Mouse (Mus musculus): ENCODE results near the gene B3gnt3.

The B3gnt3 gene

GRCm38 (mm10) chr8:71679116-71679515 is 22.5 kb downstream of the B3gnt3 start:
- no peak for DNase-seq (ENCODE audit: low spot score in 2 of 2)

- DNase-seq (ENCODE audit: low spot score in 2 of 2), result no peak
Observed at GRCm38 (mm10) chr8:71678216-71678615, 23.4 kb downstream of the B3gnt3 start.

DNA sequence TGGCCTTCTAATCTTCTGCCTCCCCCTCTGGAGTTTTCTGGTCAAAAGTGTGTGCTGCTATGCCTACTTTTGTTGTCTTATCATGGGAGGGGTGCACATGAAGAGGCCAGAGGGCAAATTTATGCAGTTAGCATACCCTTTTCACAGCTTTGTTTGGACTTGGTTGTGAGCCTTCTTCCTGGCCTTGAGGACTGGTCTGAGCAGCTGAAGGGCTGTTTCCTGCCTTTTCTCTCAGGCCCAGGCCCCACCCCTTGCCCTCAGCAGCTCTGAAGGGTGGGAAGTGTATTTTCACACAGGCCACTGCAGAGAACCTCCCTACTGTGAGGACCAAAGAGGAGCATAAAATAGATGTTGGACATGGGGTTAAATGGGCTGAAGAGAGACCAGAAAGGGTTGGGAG is 24.0 kb downstream of the B3gnt3 start:
- no peak for DNase-seq (ENCODE audit: low spot score in 2 of 2)

DNA sequence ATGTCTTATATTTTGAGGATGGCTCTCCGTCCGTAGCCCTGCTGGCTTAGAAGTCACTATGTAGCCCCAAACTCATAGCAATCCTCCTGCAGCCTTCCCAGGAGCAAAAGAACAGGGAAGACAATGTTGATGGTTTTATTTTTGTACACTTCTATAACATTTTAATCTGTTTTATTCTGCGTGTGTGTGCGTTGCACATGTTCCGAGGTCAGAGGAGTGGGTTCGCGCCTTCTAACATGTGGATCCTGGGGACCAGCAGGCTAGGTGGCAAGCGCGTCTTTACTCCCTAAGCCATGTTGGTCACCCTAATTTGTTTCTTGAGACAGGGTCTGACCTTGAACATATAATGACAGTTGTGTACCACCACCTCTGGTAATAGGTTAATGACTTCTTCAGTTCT is 24.8 kb downstream of the B3gnt3 start:
- no peak for DNase-seq (ENCODE audit: low spot score in 2 of 2)

DNA sequence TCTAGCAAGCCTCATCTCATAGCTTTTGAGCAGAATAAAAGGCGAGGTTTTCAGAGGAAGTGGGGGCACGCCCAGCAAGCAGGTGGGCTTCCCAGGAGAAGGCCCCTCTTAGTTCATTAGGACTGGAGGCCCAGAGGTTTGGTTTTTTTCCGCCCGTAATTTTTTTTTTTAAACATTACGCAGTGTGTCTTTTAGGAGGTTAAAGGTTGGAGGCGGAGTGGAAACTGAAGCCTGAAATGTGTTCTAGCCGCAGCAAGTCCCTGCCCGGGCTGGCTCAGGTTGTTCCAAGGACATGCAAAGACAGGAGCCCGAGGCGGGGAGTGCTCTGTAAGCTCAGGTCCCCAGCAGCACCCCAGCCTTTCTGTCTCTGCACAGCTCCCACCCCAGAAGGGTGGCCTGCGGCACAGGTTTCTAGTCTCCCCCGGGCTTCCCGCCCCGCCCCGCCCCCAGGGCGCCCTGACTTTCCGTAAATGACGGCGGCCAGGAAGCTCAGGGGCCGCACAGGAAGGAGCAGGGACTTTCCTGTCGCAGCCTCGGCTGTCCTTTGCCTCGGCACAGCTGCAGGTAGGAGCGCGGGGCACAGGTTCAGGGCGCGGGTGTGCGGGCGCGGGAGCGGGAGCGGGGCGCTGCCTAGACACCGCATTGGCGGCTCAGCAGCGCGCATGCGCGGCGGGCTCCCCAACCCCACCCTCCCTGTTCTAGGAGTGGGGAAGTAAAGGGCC is 25.4 kb downstream of the B3gnt3 start, which contains the start of gene Jak3:
Jak3 (plus strand) TSS at position 277 of the 722 bp plus-strand sequence.
- DNase-seq (ENCODE audit: low spot score in 2 of 2), result peak in 1 of 2 experiments; percentile 36

DNA sequence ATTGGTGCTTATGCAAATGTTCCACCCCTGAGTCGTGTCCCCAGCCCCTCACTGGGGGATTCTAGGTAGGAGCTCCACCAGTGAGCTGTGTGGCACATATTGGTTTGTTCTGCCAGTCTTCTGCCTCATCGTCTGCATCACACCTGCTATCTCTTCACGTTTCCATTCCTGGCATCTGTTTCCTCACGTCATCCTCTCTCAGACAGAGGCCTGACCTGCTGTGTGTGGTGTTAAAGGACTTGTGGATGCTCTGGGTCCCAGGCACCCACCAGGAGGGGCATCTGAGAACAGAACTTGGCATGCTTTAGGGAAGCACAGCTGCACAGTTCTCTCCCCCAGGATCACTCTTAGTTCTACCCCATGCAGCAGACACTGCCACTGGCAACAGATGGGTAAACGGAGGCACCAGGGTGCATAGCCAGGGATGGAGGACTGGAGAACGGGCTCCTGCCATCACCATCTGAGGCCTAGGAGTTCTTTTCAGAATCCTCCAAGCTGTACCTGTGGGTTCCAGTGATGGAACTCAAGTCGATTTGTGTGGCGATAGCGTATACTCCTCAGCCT is 26.1 kb downstream of the B3gnt3 start:
- DNase-seq (ENCODE audit: low spot score in 2 of 2), result no peak

GRCm38 (mm10) chr8:71674071-71674470 is 27.5 kb downstream of the B3gnt3 start:
- DNase-seq (ENCODE audit: low spot score in 2 of 2), result no peak

DNA sequence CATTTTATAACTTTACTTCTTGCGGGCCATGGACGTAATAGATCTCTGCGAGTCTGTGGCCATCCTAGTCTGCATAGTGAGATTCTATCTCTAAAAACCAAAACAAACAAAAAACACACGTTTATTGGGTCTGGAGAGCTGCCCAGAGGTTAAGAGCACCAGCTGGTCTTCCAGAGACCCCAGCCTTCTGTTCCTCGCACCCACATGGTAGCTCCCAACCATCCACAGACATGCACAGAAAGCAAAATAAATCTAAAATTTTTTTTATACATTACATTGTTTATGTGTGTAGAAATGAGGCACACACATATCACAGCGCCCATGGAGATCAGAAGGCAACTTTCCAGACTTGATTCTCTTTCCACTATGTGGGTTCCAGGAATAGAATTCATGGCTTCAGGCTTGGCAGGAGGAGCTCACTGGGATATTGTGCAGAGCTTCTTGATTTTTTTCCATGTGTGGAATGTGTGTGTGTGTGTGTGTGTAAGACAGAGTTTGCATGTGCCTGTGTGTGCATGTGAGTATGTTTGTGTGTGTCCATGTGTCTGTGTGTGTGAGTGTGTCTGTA is 29.3 kb downstream of the B3gnt3 start:
- DNase-seq (ENCODE audit: low spot score in 2 of 2), result no peak

DNA sequence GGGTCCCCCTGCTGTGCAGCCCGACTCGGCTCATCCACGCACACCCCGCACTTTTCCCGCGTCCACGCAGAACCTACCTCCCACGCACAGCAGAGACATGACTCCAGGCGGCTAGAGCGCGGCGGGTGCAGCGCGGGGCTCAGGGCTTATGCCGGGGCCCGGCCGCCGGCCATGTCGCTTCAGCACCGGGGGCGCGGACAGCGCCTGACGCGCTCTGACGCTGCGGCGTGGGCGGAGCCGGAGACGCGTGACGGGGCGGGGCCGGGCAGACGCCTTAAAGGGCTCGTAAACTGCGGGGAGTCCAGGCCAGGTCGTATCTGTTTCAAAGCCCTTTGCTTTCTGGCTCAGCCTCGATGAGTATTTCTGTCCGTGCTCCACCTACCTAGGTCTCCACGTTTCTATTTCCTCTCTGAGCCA is 30.0 kb downstream of the B3gnt3 start, which contains the start of gene Unc13a:
Unc13a (minus strand) TSS at position 209 of the 417 bp plus-strand sequence.
- DNase-seq (ENCODE audit: low spot score in 2 of 2), result peak; percentile 79 to 90

GRCm38 (mm10) chr8:71670621-71671548 is 30.7 kb downstream of the B3gnt3 start:
- DNase-seq (ENCODE audit: low spot score in 2 of 2), result no peak

DNA sequence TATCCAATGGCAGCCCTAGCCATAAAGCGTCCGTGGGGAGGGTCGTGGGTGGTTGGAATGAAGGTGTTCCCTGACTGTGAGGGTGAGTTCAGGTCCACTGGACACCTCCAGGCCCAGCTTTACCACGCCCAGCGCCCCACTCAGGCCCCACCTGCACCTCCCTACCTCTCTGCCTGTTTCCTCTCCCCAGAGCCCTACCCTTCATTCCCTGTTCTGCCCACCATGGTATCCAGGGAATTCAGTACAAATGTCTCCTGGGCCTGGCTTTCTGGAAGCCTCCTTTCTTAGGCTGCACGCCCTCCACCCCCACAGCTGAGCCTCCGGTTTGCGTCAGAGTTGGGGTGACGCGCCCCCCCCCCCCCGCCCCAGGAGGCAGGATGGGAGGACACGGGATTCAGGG is 31.4 kb downstream of the B3gnt3 start:
- no peak for DNase-seq (ENCODE audit: low spot score in 2 of 2)

DNA sequence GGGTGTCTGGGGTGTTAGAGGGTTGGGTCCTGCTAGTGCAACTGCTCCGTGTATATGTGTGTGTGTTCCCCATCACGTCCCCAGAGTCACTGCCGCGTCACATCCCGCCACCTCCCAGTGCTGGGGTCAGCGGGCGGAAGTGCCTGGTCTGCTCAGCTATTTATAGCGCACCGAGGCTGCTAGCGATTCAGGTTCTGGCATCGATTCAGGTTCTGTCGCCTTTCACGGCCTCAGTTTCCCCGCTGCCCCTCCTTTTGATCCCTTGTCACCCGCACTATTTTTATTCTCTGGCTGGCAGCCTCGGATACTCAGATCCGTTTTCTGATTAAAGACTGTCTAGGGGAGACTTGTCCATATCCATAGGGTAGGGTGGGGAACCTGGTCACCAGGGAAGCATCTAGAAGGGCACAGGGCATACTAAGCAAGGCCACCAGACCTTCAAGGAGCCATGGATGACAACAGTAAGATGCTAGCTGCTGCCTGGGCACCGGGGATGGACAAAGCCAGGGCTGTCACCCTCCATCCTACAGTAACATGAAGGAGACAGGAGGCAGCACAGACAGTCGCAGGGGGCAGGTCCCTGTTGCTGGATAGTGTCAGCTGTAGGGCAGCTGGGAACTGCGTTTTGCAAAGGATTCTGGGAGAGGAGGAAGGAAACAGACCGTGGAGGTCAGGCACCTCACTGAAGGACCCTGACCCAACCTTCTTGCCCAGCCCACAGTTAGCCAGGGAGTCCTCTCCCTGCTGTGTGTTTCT is 33.2 kb downstream of the B3gnt3 start:
- DNase-seq (ENCODE audit: low spot score in 2 of 2), result no peak

- DNase-seq (ENCODE audit: low spot score in 2 of 2), result no peak
Observed at GRCm38 (mm10) chr8:71667256-71667655, 34.3 kb downstream of the B3gnt3 start.

GRCm38 (mm10) chr8:71666855-71667254 is 34.7 kb downstream of the B3gnt3 start:
- no peak for DNase-seq (ENCODE audit: low spot score in 2 of 2)

DNA sequence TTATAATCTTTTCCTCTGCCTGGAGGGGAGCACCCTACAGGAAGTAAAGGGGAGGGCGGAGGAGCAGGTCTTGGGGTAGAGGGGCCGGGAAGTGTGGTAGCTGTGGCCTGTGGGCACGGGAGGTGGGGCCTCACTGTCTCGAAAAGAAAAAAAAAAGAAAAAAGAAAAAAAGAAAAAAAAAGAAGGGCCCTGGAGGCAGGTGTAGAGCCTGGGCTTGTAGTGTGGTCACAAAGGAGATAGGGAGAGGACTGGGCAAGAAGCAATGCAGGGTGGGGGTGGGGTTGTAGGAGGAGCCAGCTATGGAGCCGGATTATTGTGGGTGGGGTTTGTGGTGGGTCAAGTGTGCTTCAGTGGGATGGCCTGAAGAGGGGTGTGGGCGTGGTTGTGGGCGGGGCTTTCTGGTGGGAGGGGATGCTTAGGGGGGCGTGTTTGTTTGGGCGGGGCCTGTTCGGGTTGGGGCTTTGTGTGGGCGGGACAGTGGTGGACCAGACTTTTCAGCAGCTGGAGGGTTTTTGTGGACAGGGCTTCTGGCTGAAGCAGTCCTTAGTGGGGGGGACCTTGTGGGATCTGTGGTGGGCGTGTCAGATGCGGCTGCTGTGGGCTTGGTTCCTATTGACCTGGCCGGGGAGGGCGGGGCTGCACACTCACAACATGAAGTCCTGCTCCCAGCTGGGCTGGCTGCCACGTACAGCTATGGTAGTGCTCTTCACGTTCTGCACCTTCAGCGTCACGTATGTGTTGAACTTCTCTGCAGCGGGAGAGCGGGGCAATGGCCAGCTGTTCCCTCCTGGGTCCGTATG is 36.1 kb downstream of the B3gnt3 start:
- DNase-seq (ENCODE audit: low spot score in 2 of 2), result peak; percentile 47 to 58

- peak; percentile 65 to 82 for DNase-seq (ENCODE audit: low spot score in 2 of 2)
Observed at GRCm38 (mm10) chr8:71660325-71661120, 41.1 kb downstream of the B3gnt3 start.

- no peak for DNase-seq (ENCODE audit: low spot score in 2 of 2)
Observed at GRCm38 (mm10) chr8:71659751-71660150, 41.8 kb downstream of the B3gnt3 start.

- DNase-seq (ENCODE audit: low spot score in 2 of 2), result no peak
Observed at GRCm38 (mm10) chr8:71658515-71659049, 43.0 kb downstream of the B3gnt3 start.

DNA sequence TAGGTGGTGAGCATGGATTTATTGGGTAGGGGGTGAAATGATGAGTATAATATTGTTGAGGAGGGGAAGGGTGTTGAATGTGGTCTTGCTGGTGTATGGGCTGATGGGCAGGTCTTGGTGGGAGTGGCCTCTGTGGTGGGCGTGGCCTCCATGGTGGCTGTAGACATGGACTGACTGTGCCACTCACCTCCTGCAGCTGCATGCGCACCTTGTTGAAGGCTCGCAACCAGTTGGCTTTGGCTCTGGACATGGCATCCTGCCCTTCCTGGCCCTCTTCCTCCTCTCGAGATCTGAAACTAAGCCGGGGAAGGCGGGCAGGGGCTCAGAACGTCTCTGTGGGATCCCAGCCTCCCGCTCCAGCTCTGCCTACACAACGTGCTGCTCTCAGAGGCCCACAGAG is 43.8 kb downstream of the B3gnt3 start:
- no peak for DNase-seq (ENCODE audit: low spot score in 2 of 2)

Data from spleen, postnatal 14 days (tissue).